Mouse (Mus musculus): Measurements from ENCODE around the gene Rars. TPM values are rescaled to one million over a fixed set of nuclear protein-coding genes. Genes with fewer than 3 reads are reported as not detected.
A peak's percentile ranks its signal among the peaks of the same experiment; 100 is the strongest.
"Not testable (repeated sequence)": the region's sequence is repeated elsewhere in the genome, so short reads cannot be mapped to it uniquely, and the experiment has no call there.

Gene Rars
- polyA plus RNA-seq, 1 experiment from 2014 or later = 106 TPM

- Histone ChIP-seq H3K36me3 (ENCODE audit: control insufficient read depth, insufficient read depth, low read length) (no peaks in the 10 kb centered on the region), H3K27me3 (ENCODE audit: control insufficient read depth, insufficient read depth, low read length) (no peaks in the 10 kb centered on the region), H3K4me1 (replicated peaks; ENCODE audit: control insufficient read depth, insufficient read depth, low read length) (no peaks in the 10 kb centered on the region), H3K4me2 (replicated peaks; ENCODE audit: low read depth, low read length) (no peak overlapping the region), H3K4me3 (ENCODE audit: low read depth, low read length) (no peak overlapping the region), H3K9ac (ENCODE audit: low read depth, low read length) (no peak overlapping the region), H3K9me3 (ENCODE audit: control insufficient read depth, low read length) (no peaks in the 10 kb centered on the region), H3K27ac (ENCODE audit: low read depth, low read length) (no peak overlapping the region)
- no peak for DNase-seq (ENCODE audit: low spot score)
- ATAC-seq (ENCODE audit: low FRiP score) = no peak
- WGBS = 85% methylated on average over 21 of the region's 21 CpGs
These were observed 7.5 kb upstream of the Rars start for GRCm38 (mm10) chr11:35841738-35842325.

DNA sequence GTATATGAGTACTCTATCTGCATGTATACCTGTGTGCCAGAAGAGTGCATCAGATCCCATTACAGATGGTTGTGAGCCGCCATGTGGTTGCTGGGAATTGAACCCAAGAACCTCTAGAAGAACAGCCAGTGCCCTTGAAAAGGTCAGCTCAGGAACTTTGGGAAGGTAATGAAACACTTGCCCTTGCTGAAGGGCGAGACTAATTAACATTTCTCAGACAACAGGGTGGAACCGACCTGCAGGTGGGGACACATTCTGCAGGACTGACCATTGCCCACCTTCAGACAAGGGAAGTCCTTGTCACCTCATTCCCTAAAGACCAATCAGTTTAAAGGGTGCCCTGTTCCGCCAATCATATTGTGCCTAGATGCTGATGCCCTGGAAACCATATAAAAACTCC is 6.5 kb upstream of the Rars start:
- not testable (repeated sequence) for ATAC-seq (ENCODE audit: low FRiP score)
- 90% methylated on average over 4 of the region's 4 CpGs for WGBS

GRCm38 (mm10) chr11:35840282-35840681 is 6.0 kb upstream of the Rars start:
- Histone ChIP-seq H3K27me3 (ENCODE audit: control insufficient read depth, insufficient read depth, low read length) (no peaks in the 10 kb centered on the region), H3K36me3 (ENCODE audit: control insufficient read depth, insufficient read depth, low read length) (no peaks in the 10 kb centered on the region), H3K9me3 (ENCODE audit: control insufficient read depth, low read length) (no peaks in the 10 kb centered on the region), H3K4me1 (replicated peaks; ENCODE audit: control insufficient read depth, insufficient read depth, low read length) (no peaks in the 10 kb centered on the region), H3K27ac (ENCODE audit: low read depth, low read length) (no peak overlapping the region), H3K4me3 (ENCODE audit: low read depth, low read length) (no peak overlapping the region), H3K9ac (ENCODE audit: low read depth, low read length) (no peak overlapping the region), H3K4me2 (replicated peaks; ENCODE audit: low read depth, low read length) (no peak overlapping the region)
- WGBS = 84% methylated on average over 7 of the region's 7 CpGs
- no peak for ATAC-seq (ENCODE audit: low FRiP score)
- peak; percentile 43 for DNase-seq (ENCODE audit: low spot score)

More for the DNA sequence above, 6.5 kb upstream of the Rars start:
- not testable (repeated sequence) for H3K36me3 ChIP-seq (ENCODE audit: control insufficient read depth, insufficient read depth, low read length); H3K4me1 ChIP-seq (replicated peaks; ENCODE audit: control insufficient read depth, insufficient read depth, low read length); H3K27me3 ChIP-seq (ENCODE audit: control insufficient read depth, insufficient read depth, low read length); H3K9ac ChIP-seq (ENCODE audit: low read depth, low read length); H3K4me3 ChIP-seq (ENCODE audit: low read depth, low read length); H3K9me3 ChIP-seq (ENCODE audit: control insufficient read depth, low read length); H3K4me2 ChIP-seq (replicated peaks; ENCODE audit: low read depth, low read length); DNase-seq (ENCODE audit: low spot score); H3K27ac ChIP-seq (ENCODE audit: low read depth, low read length)

DNA sequence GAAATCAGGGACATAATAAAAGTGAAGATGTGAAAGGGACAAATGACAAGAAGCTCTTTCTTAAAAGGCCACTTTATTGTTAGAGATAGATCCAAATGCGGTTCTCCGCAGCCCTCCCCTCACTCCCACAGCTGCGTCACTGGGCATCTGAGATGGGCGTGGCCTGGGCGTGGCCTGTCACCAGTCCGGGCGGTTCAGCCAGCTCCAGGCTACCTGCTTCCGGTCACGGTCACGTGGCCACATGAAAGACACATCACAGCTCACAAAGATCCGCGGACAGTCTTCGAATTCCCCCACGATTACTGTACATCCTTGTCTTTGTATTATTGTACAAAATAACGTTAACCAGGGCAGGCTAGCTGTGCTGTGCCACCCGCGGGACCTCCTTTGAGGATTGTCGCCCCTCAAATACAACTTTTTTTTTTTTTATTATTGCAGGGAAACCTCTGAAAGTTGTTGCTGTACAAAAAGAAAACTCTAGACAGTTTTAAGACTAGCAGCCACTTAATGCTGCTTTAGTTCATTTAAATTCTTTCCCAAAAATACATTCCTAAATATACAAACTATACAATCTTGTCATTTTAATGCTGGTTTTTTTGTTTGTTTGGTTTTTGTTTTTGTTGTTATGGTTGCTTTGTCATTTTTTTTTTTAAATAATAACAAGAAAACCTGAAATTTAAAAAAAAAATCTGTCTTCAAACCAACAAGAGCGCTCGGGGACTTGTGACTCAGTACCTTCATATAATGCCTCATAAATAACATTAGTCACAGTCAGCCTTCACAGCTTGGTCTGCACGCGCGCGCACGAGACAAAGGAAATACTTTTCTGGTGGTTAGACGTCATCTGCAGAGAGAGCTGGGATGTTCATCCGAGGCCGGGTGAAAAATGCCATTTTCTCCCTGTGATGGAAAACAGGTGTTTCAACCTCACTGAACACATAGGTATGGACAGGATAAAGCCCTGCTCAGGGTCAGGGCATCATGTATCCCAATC is 4.3 kb upstream of the Rars start:
- no peaks in the 10 kb centered on the region for H3K36me3 ChIP-seq (ENCODE audit: control insufficient read depth, insufficient read depth, low read length)
- H3K9ac ChIP-seq (ENCODE audit: low read depth, low read length) = peak overlapping the region; percentile 37; the same call in 1 of the 2 replicates
- H3K4me2 ChIP-seq (replicated peaks; ENCODE audit: low read depth, low read length) = peak overlapping the region; percentile 44
- H3K4me3 ChIP-seq (ENCODE audit: low read depth, low read length) = 0 out of 2 replicates have a peak overlapping the region, but pooled peaks have one; percentile 6
- peak; percentile 84 for ATAC-seq (ENCODE audit: low FRiP score)
- WGBS = 22% methylated on average over 28 of the region's 28 CpGs
- H3K27ac ChIP-seq (ENCODE audit: low read depth, low read length) = peak overlapping the region; percentile 47; the same call in 1 of the 2 replicates
- no peaks in the 10 kb centered on the region for H3K27me3 ChIP-seq (ENCODE audit: control insufficient read depth, insufficient read depth, low read length)
- no peaks in the 10 kb centered on the region; the same call in 1 of the 2 replicates for H3K4me1 ChIP-seq (replicated peaks; ENCODE audit: control insufficient read depth, insufficient read depth, low read length)
- peak; percentile 93 for DNase-seq (ENCODE audit: low spot score)
- no peaks in the 10 kb centered on the region for H3K9me3 ChIP-seq (ENCODE audit: control insufficient read depth, low read length)

DNA sequence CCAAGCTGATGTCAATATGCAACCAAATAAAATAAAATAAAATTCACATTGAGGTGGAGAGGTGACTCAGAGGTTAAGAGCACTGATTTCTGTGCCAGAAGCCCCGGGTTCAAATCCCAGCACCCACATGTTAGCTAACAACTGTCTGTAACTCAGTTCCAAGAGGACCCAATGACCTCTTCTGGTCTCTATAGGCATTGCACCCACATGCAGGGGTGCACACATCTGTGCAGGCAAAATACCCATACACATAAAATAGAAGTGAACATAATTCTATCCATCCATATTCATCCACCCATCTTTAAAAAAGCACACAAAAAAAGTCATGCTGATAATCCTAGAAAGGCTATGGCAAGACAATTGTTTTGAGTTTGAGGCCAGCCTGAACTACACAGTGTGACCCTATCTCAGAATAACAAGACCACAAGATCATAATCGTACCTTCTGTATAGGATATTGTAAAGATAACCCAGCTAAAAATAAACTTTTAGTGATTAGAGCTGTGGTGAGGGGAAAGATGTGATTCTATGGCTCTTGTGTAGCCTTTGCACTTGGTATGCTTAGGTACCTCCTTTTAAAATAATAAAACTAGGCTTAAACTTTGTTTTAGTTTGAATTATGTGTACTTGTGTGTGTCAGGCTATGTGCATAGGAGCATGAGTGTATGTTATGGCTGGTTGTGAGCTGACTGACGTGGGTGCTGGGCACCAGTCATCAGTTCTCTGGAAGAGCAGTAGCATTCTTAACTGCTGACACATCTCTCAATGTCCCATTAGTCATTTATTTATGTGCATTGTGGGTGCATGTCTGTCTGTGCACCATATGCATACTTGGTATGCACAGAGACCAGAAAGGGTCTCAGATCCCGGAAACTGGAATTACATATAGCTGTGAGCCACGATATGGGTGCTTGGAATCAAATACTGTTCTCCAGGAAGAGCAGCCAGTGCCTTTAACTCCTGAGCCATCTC is 3.1 kb upstream of the Rars start:
- Histone ChIP-seq H3K4me1 (replicated peaks; ENCODE audit: control insufficient read depth, insufficient read depth, low read length) (peaks cover 5% of the 10 kb centered on the region; the same call in 1 of the 2 replicates), H3K27ac (ENCODE audit: low read depth, low read length) (peak overlapping the region; percentile 31; the same call in 1 of the 2 replicates), H3K27me3 (ENCODE audit: control insufficient read depth, insufficient read depth, low read length) (no peaks in the 10 kb centered on the region), H3K9ac (ENCODE audit: low read depth, low read length) (no peak overlapping the region), H3K4me2 (replicated peaks; ENCODE audit: low read depth, low read length) (no peak overlapping the region), H3K36me3 (ENCODE audit: control insufficient read depth, insufficient read depth, low read length) (no peaks in the 10 kb centered on the region), H3K9me3 (ENCODE audit: control insufficient read depth, low read length) (no peaks in the 10 kb centered on the region), H3K4me3 (ENCODE audit: low read depth, low read length) (no peak overlapping the region)
- ATAC-seq (ENCODE audit: low FRiP score) (no peak), DNase-seq (ENCODE audit: low spot score) (no peak)
- WGBS = 82% methylated on average over 5 of the region's 5 CpGs

GRCm38 (mm10) chr11:35833270-35833669 is 1.0 kb downstream of the Rars start:
- peak overlapping the region; percentile 11; the same call in 1 of the 2 replicates for H3K9ac ChIP-seq (ENCODE audit: low read depth, low read length)
- peaks cover 5% of the 10 kb centered on the region; the same call in 1 of the 2 replicates for H3K4me1 ChIP-seq (replicated peaks; ENCODE audit: control insufficient read depth, insufficient read depth, low read length)
- ATAC-seq (ENCODE audit: low FRiP score) = no peak

DNA sequence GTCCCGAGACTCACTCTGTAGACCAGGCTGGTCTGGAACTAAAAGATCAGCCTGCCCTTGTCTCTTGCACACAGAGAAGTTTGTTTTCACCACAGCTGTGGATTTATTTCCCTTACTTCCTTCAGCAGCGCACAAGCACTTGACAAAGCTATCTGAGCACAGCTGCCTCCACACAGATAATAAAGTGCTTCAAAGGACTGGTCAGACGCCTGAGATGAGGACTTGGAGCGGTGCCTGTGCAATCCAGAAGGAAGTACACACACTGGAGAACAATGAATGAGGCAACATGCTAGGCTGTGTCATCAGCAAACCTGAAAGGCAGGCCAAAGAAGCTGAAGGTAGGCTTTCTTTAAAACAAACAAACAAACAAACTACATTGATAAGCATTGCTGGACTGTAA is 2.2 kb downstream of the Rars start:
- Histone ChIP-seq H3K4me2 (replicated peaks; ENCODE audit: low read depth, low read length) (no peak overlapping the region), H3K27me3 (ENCODE audit: control insufficient read depth, insufficient read depth, low read length) (no peaks in the 10 kb centered on the region), H3K27ac (ENCODE audit: low read depth, low read length) (no peak overlapping the region), H3K9me3 (ENCODE audit: control insufficient read depth, low read length) (no peaks in the 10 kb centered on the region), H3K36me3 (ENCODE audit: control insufficient read depth, insufficient read depth, low read length) (no peaks in the 10 kb centered on the region), H3K9ac (ENCODE audit: low read depth, low read length) (no peak overlapping the region), H3K4me3 (ENCODE audit: low read depth, low read length) (no peak overlapping the region), H3K4me1 (replicated peaks; ENCODE audit: control insufficient read depth, insufficient read depth, low read length) (peaks cover 5% of the 10 kb centered on the region; the same call in 1 of the 2 replicates)
- no peak for DNase-seq (ENCODE audit: low spot score)
- no peak for ATAC-seq (ENCODE audit: low FRiP score)
- WGBS = 88% methylated on average over 4 of the region's 4 CpGs

More at GRCm38 (mm10) chr11:35833270-35833669, 1.0 kb downstream of the Rars start:
- Histone ChIP-seq H3K4me2 (replicated peaks; ENCODE audit: low read depth, low read length) (peak overlapping the region; percentile 59), H3K4me3 (ENCODE audit: low read depth, low read length) (peak overlapping the region; percentile 80), H3K36me3 (ENCODE audit: control insufficient read depth, insufficient read depth, low read length) (no peaks in the 10 kb centered on the region), H3K27ac (ENCODE audit: low read depth, low read length) (no peak overlapping the region), H3K27me3 (ENCODE audit: control insufficient read depth, insufficient read depth, low read length) (no peaks in the 10 kb centered on the region), H3K9me3 (ENCODE audit: control insufficient read depth, low read length) (no peaks in the 10 kb centered on the region)
- WGBS = 92% methylated on average over 6 of the region's 6 CpGs
- no peak for DNase-seq (ENCODE audit: low spot score)

DNA sequence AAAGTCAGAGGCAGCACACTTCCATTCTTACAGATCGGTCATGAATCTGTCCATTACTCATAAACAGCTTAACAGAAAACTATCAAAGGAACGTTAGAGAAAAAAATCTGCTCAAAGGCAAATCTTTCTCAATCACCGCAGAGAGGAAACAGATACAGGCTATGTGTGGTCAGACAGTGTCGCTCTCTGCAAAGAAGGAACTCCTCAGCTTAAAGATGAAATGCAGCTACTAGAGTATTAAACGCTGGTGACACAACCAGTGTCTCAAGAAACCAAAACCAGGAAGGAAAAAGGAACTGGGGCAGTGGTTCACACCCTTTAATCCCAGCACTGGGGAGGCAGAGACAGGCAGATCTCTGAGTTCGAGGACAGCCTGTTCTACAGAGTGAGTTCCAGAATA is 6.6 kb downstream of the Rars start:
- no peak overlapping the region for H3K27ac ChIP-seq (ENCODE audit: low read depth, low read length)
- no peaks in the 10 kb centered on the region for H3K4me1 ChIP-seq (replicated peaks; ENCODE audit: control insufficient read depth, insufficient read depth, low read length)
- no peaks in the 10 kb centered on the region for H3K9me3 ChIP-seq (ENCODE audit: control insufficient read depth, low read length)
- H3K4me3 ChIP-seq (ENCODE audit: low read depth, low read length) = no peak overlapping the region
- ATAC-seq (ENCODE audit: low FRiP score) = no peak
- H3K27me3 ChIP-seq (ENCODE audit: control insufficient read depth, insufficient read depth, low read length) = no peaks in the 10 kb centered on the region
- WGBS = 95% methylated on average over 6 of the region's 6 CpGs
- no peak overlapping the region for H3K9ac ChIP-seq (ENCODE audit: low read depth, low read length)
- no peak overlapping the region for H3K4me2 ChIP-seq (replicated peaks; ENCODE audit: low read depth, low read length)
- no peak for DNase-seq (ENCODE audit: low spot score)
- peaks cover 8% of the 10 kb centered on the region; the same call in 1 of the 2 replicates for H3K36me3 ChIP-seq (ENCODE audit: control insufficient read depth, insufficient read depth, low read length)

All from hindbrain, embryonic 11.5 days (tissue).